Mouse (Mus musculus): ENCODE measurements around the gene Slc28a1.
"Not testable (repeated sequence)": the region's sequence is repeated elsewhere in the genome, so short reads cannot be mapped to it uniquely, and the experiment has no call there.

Gene Slc28a1

GRCm38 (mm10) chr7:81123553-81123952 lies 9.0 kb downstream of the Slc28a1 start:
- in situ Hi-C loops (cut with MboI; ENCODE audit: low sequenced_read_pairs), result no loop called here

- in situ Hi-C loops (cut with MboI; ENCODE audit: low sequenced_read_pairs), result no loop called here
These were observed 10.2 kb downstream of the Slc28a1 start for GRCm38 (mm10) chr7:81124773-81125172.

- in situ Hi-C loops (cut with MboI; ENCODE audit: low sequenced_read_pairs), result no loop called here
These were observed 10.9 kb downstream of the Slc28a1 start for GRCm38 (mm10) chr7:81125215-81126175.

GRCm38 (mm10) chr7:81131864-81132263 lies 17.3 kb downstream of the Slc28a1 start:
- in situ Hi-C loops (cut with MboI; ENCODE audit: low sequenced_read_pairs), result no loop called here

GRCm38 (mm10) chr7:81132851-81133279 lies 18.3 kb downstream of the Slc28a1 start:
- in situ Hi-C loops (cut with MboI; ENCODE audit: low sequenced_read_pairs), result no loop called here

- in situ Hi-C loops (cut with MboI; ENCODE audit: low sequenced_read_pairs), result no loop called here
These were observed 18.8 kb downstream of the Slc28a1 start for GRCm38 (mm10) chr7:81133416-81133815.

- in situ Hi-C loops (cut with MboI; ENCODE audit: low sequenced_read_pairs), result no loop called here
These were observed 19.3 kb downstream of the Slc28a1 start for GRCm38 (mm10) chr7:81133941-81134340.

- in situ Hi-C loops (cut with MboI; ENCODE audit: low sequenced_read_pairs), result no loop called here
These were observed 20.0 kb downstream of the Slc28a1 start for GRCm38 (mm10) chr7:81134614-81135067.

GRCm38 (mm10) chr7:81137292-81137691 lies 22.7 kb downstream of the Slc28a1 start:
- in situ Hi-C loops (cut with MboI; ENCODE audit: low sequenced_read_pairs), result no loop called here

GRCm38 (mm10) chr7:81139100-81139499 lies 24.5 kb downstream of the Slc28a1 start:
- in situ Hi-C loops (cut with MboI; ENCODE audit: low sequenced_read_pairs), result no loop called here

GRCm38 (mm10) chr7:81139671-81140404 lies 25.2 kb downstream of the Slc28a1 start:
- in situ Hi-C loops (cut with MboI; ENCODE audit: low sequenced_read_pairs), result no loop called here

- in situ Hi-C loops (cut with MboI; ENCODE audit: low sequenced_read_pairs), result no loop called here
These were observed 26.9 kb downstream of the Slc28a1 start for GRCm38 (mm10) chr7:81141541-81141940.

- in situ Hi-C loops (cut with MboI; ENCODE audit: low sequenced_read_pairs), result not testable (repeated sequence)
These were observed 28.5 kb downstream of the Slc28a1 start for GRCm38 (mm10) chr7:81143056-81143455.

- in situ Hi-C loops (cut with MboI; ENCODE audit: low sequenced_read_pairs), result no loop called here
These were observed 35.2 kb downstream of the Slc28a1 start for GRCm38 (mm10) chr7:81149759-81150158.

- in situ Hi-C loops (cut with MboI; ENCODE audit: low sequenced_read_pairs), result no loop called here
These were observed 36.6 kb downstream of the Slc28a1 start for GRCm38 (mm10) chr7:81151216-81151615.

GRCm38 (mm10) chr7:81152306-81152705 lies 37.7 kb downstream of the Slc28a1 start:
- in situ Hi-C loops (cut with MboI; ENCODE audit: low sequenced_read_pairs), result no loop called here

- in situ Hi-C loops (cut with MboI; ENCODE audit: low sequenced_read_pairs), result no loop called here
These were observed 38.2 kb downstream of the Slc28a1 start for GRCm38 (mm10) chr7:81152826-81153225.

- in situ Hi-C loops (cut with MboI; ENCODE audit: low sequenced_read_pairs), result no loop called here
These were observed 38.7 kb downstream of the Slc28a1 start for GRCm38 (mm10) chr7:81153327-81153726.

- in situ Hi-C loops (cut with MboI; ENCODE audit: low sequenced_read_pairs), result not testable (repeated sequence)
These were observed 39.6 kb downstream of the Slc28a1 start for GRCm38 (mm10) chr7:81154244-81154643.

- in situ Hi-C loops (cut with MboI; ENCODE audit: low sequenced_read_pairs), result loop anchor here (5.0 kb wide), 1 partner anchor 298 kb away; no protein-coding TSS in a partner anchor
These were observed 40.4 kb downstream of the Slc28a1 start for GRCm38 (mm10) chr7:81154960-81155359.

GRCm38 (mm10) chr7:81158933-81159332 lies 44.3 kb downstream of the Slc28a1 start:
- in situ Hi-C loops (cut with MboI; ENCODE audit: low sequenced_read_pairs), result loop anchor here (5.0 kb wide), 1 partner anchor 302 kb away; no protein-coding TSS in a partner anchor

All from CH12F3 (cell line).